Mouse (Mus musculus) neural tube, embryonic 15.5 days (tissue): Measurements from ENCODE around the gene Fosl2. TPM values are rescaled to one million over a fixed set of nuclear protein-coding genes. Genes with fewer than 3 reads are reported as not detected.

Source experiments
- ATAC-seq: fragments of 200-750 bp; cut with Nextera tagmentation; 2 replicates; pipeline ENCODE4 v1.8.0; 2017; ENCODE audit warnings: mild to moderate bottlenecking, moderate TSS enrichment, moderate library complexity; ENCODE audit not compliant: low FRiP score
- H3K27ac ChIP-seq: fragments of 300-500 bp; sonication (generic); replicated peaks from 2 replicates; pipeline ENCODE4 v1.5.1; 2015; ENCODE audit warnings: mild to moderate bottlenecking, inconsistent platforms
- H3K27me3 ChIP-seq: fragments of 300-500 bp; sonication (generic); replicated peaks from 2 replicates; pipeline ENCODE4 v1.6.1; 2015; ENCODE audit warnings: inconsistent platforms
- H3K36me3 ChIP-seq: fragments of 300-500 bp; sonication (generic); 2 replicates; pipeline ENCODE4 v1.6.1; 2015; ENCODE audit warnings: inconsistent platforms
- H3K4me1 ChIP-seq: fragments of 300-500 bp; sonication (generic); 2 replicates; pipeline ENCODE4 v1.6.1; 2015; ENCODE audit warnings: inconsistent platforms
- H3K4me2 ChIP-seq: fragments of 300-500 bp; sonication (generic); 2 replicates; pipeline ENCODE4 v1.6.1; 2015; ENCODE audit warnings: inconsistent platforms, mild to moderate bottlenecking, moderate library complexity
- H3K4me3 ChIP-seq: fragments of 300-500 bp; sonication (generic); replicated peaks from 2 replicates; pipeline ENCODE4 v1.5.1; 2015; ENCODE audit warnings: mild to moderate bottlenecking, inconsistent platforms
- H3K9ac ChIP-seq: fragments of 300-500 bp; sonication (generic); replicated peaks from 2 replicates; pipeline ENCODE4 v1.6.1; 2015; ENCODE audit warnings: mild to moderate bottlenecking, inconsistent platforms
- H3K9me3 ChIP-seq: fragments of 300-500 bp; sonication (generic); replicated peaks from 2 replicates; pipeline ENCODE4 v1.6.1; 2016; ENCODE audit warnings: inconsistent platforms
- WGBS: fragments of 180-500 bp; shearing (Covaris S2); methylation state at CpG from one replicate; pipeline ENCODE4 v1.1.7; 2015; ENCODE audit warnings: mixed read lengths; 5-methylcytosine and 5-hydroxymethylcytosine counted together
- polyA plus RNA-seq: library from polyadenylated mRNA; unstranded; fragments of >200 nt; fragmentation: Nextera tagmentation; extraction: Ambion mirVana; gene quantifications from 2 replicates; pipeline ENCODE4 v1.2.1, GENCODE M21; 2015

Gene Fosl2
- polyA plus RNA-seq, 1 experiment from 2014 or later: 0.72 TPM

DNA sequence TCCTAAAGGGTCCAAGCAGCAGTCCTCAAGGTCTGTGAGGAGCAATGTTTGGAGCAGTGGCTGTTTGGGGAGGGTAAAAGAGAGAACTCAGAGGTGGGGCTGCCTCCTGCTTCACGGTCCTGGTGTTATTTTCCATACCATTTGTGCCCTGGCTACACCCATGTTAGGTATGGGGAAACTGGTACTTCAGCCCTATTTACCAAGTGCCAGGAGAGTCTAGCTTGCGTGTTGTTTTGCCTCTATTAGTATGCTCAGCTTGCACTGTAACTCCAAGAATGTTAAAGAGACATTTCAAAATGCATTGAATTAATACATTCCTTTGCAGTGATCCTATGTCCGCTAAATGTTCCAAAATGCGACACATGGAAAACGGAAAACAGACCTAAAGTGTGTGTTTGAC is 55.7 kb downstream of the Fosl2 start:
- 95% methylated on average over 5 of the region's 5 CpGs for WGBS

DNA sequence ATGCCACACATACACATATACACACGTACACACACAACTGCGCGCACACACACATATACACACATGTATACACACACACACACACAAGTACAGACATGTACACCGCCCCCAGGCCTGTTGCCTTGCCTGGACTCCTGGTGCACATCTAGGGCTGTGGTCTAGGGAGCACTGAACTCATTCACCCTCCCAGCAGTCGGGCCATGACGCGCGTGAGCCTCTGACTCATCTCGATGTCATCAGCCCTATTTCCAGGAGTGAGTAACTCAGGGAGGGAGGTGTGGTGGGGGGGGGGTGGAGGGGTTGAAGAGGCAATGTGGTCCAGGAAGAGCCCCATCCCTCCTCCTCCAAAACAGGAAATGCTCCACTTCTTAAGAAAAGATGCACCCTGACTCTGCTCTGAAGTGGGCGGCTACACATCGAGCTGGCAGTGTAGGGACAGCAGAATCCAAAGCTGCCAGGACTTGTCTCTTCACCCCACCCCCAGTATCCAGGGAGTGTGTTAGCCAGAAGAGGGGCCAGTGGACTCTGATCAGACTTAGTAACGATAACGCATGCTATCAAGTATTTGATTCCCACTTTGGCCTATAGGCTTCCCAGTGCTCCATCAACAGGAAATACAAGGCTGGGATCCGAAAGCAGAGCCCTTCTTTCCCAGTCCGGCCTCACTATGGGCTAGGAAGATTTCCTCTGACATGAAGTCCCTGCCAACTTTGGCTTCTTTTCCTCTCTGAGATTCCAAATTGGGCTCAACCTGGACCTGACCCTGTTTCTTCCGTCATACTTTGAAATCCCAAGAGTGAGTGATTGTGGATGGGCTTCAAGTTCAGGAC is 56.6 kb downstream of the Fosl2 start:
- H3K9me3 ChIP-seq: no peaks in the 10 kb centered on the region
- no peak for ATAC-seq

More for the DNA sequence above, 55.7 kb downstream of the Fosl2 start:
- no peak overlapping the region for H3K4me3 ChIP-seq
- no peaks in the 10 kb centered on the region for H3K9me3 ChIP-seq
- H3K27ac ChIP-seq: no peak overlapping the region
- H3K4me1 ChIP-seq: no peaks in the 10 kb centered on the region
- no peak overlapping the region for H3K9ac ChIP-seq
- no peaks in the 10 kb centered on the region for H3K36me3 ChIP-seq
- no peaks in the 10 kb centered on the region for H3K27me3 ChIP-seq
- H3K4me2 ChIP-seq: no peak overlapping the region
- ATAC-seq: no peak

DNA sequence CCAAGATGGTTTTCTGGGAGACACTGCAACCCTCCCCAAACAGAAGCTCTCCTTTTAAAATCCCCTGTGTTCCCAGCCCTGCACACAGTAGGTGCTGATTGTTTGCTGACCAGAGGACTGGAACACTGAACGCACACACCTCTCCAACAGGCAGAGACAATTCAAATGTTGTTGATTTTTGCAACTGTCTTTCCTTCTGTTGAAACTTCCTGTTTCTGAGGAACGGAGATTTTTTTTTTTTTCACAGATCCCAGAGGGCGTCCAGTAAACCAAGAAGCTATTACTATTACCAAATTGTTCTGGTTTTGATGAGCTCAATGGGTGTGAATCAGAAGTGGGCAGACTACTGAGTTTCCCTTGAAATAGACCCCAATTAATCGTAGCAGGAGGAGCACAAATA is 58.6 kb downstream of the Fosl2 start:
- Histone ChIP-seq H3K4me3 (no peak overlapping the region), H3K9me3 (no peaks in the 10 kb centered on the region), H3K4me1 (no peaks in the 10 kb centered on the region), H3K9ac (no peak overlapping the region), H3K36me3 (no peaks in the 10 kb centered on the region), H3K27me3 (no peaks in the 10 kb centered on the region), H3K4me2 (no peak overlapping the region), H3K27ac (no peak overlapping the region)
- 86% methylated on average over 4 of the region's 4 CpGs for WGBS
- no peak for ATAC-seq

More for the DNA sequence above, 56.6 kb downstream of the Fosl2 start:
- no peak overlapping the region for H3K27ac ChIP-seq
- no peaks in the 10 kb centered on the region for H3K36me3 ChIP-seq
- H3K9ac ChIP-seq: no peak overlapping the region
- no peaks in the 10 kb centered on the region for H3K4me1 ChIP-seq
- H3K4me3 ChIP-seq: no peak overlapping the region
- H3K4me2 ChIP-seq: no peak overlapping the region
- no peaks in the 10 kb centered on the region for H3K27me3 ChIP-seq
- 90% methylated on average over 16 of the region's 16 CpGs for WGBS

DNA sequence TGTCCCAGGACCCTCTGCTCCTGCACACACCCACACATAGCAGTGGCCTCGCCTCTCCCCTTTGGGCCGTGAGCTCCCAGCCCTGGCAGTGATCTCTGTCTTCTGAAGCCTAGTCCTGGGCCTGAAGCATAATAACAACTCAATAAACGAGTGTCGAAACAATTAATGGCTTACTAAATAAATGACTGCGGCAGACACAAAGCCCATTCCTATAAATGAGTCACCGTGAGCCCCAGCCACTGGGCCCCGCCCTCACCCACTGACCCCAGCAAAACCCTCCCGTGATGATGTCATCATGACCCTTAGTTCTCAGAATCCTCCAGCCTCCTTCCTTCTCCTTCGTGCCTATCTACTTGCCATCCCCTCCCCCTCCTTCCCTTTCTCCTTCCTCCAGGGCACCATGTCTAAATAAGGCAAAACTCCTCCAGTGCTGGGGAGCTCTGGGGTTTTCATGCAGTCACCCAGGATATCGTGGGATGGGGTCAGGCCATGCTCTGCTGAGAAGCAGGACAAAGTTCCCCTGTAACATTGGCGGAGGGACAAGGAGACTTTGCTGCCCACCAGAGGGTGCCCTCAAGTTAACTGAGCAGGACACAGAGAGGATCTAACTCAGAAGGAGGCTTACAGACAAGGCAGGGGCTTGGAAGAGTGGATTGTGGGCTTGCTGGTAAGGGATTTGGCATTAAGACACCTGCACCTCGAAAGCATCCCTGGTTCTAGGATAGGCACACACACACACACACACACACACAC is 60.4 kb downstream of the Fosl2 start:
- Histone ChIP-seq H3K4me3 (no peak overlapping the region), H3K4me1 (no peaks in the 10 kb centered on the region), H3K9me3 (no peaks in the 10 kb centered on the region), H3K9ac (no peak overlapping the region), H3K4me2 (no peak overlapping the region), H3K27me3 (no peaks in the 10 kb centered on the region), H3K36me3 (no peaks in the 10 kb centered on the region), H3K27ac (no peak overlapping the region)
- ATAC-seq: no peak
- 62% methylated on average over 12 of the region's 12 CpGs for WGBS

DNA sequence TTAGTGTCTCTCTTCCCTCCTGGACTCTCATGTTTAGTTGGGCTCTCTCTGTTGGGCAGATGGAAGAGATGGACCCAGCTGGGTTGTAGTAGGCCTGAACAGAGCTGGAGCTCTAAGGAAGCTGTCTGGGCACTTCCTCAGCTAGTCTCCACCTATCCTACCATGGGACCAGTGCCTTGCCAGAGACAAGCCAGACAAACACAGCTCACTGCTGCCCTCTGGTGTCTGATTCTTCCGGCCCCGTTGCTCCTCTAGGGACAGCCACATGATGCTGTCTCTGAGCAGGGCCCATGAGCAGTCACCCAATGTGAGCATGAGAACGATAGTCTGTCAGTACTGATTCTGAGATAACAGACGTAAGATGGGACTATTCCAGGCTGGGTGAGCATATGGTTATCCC is 62.1 kb downstream of the Fosl2 start:
- H3K4me2 ChIP-seq: no peak overlapping the region
- H3K4me3 ChIP-seq: no peak overlapping the region
- no peaks in the 10 kb centered on the region for H3K27me3 ChIP-seq
- no peak overlapping the region for H3K27ac ChIP-seq
- 16% methylated on average over 4 of the region's 4 CpGs for WGBS
- no peaks in the 10 kb centered on the region for H3K9me3 ChIP-seq
- no peaks in the 10 kb centered on the region for H3K4me1 ChIP-seq
- no peaks in the 10 kb centered on the region for H3K36me3 ChIP-seq
- no peak for ATAC-seq
- H3K9ac ChIP-seq: no peak overlapping the region

DNA sequence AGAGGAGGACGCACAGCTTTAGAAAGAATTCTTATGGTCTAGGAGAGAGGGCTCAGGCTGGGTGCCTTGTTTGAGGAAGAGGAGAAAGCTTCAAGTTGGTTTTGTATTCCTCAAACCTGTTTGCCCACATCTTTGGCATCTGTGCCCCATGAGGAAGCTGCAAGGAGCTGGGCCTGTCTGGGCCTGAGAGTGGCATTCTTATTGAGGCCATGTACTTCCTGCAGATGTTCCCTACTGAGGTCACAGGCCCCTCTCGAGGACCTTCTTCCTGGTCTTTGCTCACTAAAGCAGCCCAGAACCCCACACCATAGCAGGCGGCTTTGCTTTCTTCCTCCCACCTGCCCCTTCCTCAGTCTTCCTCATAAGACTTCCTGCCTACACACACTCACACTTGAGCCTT is 63.5 kb downstream of the Fosl2 start:
- Histone ChIP-seq H3K36me3 (no peaks in the 10 kb centered on the region), H3K27me3 (no peaks in the 10 kb centered on the region), H3K4me2 (no peak overlapping the region), H3K4me1 (no peaks in the 10 kb centered on the region), H3K27ac (no peak overlapping the region), H3K9ac (no peak overlapping the region), H3K4me3 (no peak overlapping the region), H3K9me3 (no peaks in the 10 kb centered on the region)
- 86% methylated on average over 3 of the region's 3 CpGs for WGBS
- no peak for ATAC-seq

DNA sequence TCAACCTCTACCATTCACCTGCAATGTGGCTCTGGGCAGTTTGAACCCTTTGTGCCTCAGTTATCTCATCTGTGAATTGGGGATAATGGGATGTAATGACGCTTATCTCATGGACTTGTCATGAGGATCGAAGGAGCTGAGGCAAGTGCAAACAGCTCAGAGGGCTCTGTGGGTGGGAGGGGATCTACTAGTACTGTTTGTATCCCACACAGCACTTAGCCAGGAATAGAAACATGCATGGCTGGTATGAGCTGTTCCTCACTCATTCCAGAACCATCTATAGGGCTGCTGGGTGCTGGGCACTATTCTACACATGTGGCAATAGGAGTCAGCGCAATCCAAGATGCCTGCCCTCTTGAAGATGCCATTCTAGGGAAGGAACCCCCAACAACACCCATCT is 64.0 kb downstream of the Fosl2 start:
- Histone ChIP-seq H3K27me3 (no peaks in the 10 kb centered on the region), H3K27ac (no peak overlapping the region), H3K36me3 (no peaks in the 10 kb centered on the region), H3K4me2 (no peak overlapping the region), H3K4me1 (no peaks in the 10 kb centered on the region), H3K9me3 (no peaks in the 10 kb centered on the region), H3K4me3 (no peak overlapping the region), H3K9ac (no peak overlapping the region)
- no peak for ATAC-seq
- 96% methylated on average over 3 of the region's 3 CpGs for WGBS

DNA sequence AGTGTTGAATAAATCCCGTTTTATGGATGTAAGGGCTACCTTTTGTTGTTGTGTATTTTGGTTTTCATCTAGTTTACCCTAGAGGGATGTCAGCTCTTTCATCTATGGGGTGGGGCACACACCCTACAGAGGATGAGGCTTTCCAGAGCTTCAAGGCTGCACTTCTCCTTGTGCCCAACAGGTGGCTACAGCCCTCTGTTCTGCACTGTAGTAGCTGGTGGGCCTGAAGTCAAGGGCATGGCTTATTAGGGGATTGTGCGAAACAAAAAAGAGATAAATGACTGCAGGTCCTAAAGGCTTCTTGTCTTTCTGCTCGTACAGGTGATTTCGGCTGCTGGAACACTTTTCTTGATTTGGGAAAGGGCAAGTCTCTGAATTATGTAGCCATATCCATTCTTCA is 69.1 kb downstream of the Fosl2 start:
- Histone ChIP-seq H3K4me3 (no peak overlapping the region), H3K36me3 (no peaks in the 10 kb centered on the region), H3K27me3 (no peaks in the 10 kb centered on the region), H3K9me3 (no peaks in the 10 kb centered on the region), H3K9ac (no peak overlapping the region), H3K4me1 (no peaks in the 10 kb centered on the region), H3K4me2 (no peak overlapping the region), H3K27ac (no peak overlapping the region)
- ATAC-seq: no peak
- WGBS: 70% methylated on average over 4 of the region's 4 CpGs

DNA sequence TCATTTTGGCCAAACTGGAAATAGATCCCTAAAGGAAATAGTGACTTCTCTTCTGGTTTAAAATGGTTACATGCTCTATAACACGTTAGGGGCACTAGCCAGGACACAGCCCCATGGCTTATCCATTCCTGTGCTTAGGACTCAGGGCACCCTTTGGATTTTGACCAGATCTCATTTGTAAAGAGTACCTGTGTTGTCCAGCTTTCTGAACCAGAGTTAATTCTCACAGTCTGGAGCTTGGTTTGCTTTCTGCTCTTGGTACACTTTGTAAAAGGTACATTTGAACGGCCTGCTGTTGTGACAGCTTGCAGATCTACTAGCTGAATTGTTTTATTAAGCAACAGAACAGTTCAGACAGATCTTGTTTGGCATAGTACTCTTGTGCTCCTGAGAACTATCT is 71.1 kb downstream of the Fosl2 start:
- Histone ChIP-seq H3K4me3 (no peak overlapping the region), H3K27ac (no peak overlapping the region), H3K9ac (no peak overlapping the region), H3K36me3 (no peaks in the 10 kb centered on the region), H3K27me3 (no peaks in the 10 kb centered on the region), H3K9me3 (no peaks in the 10 kb centered on the region), H3K4me1 (no peaks in the 10 kb centered on the region), H3K4me2 (no peak overlapping the region)
- ATAC-seq: no peak
- WGBS: 78% methylated on average over 2 of the region's 2 CpGs

Other genes starting within 250 kb of the Fosl2 start
- gene Plb1, start 96.9 kb downstream of the Fosl2 start, polyA plus RNA-seq: 0.96 TPM in 1 of 2 replicates, not detected in the other